Mouse (Mus musculus): ENCODE measurements around the gene Ralgapa2. TPM values are rescaled to one million over a fixed set of nuclear protein-coding genes. Genes with fewer than 3 reads are reported as not detected.

The Ralgapa2 gene
- polyA plus RNA-seq, 1 experiment: 26.6 TPM

GRCm38 (mm10) chr2:146477491-146477890, 34.7 kb downstream of the Ralgapa2 start:
- TF ChIP-seq EP300 (IDR thresholded peaks at IDR 0.05; ENCODE audit: insufficient read depth, low read depth, low read length) (no peak), CTCF (IDR thresholded peaks at IDR 0.05; ENCODE audit: low read depth, low read length) (no peak), POLR2A (IDR thresholded peaks at IDR 0.05; ENCODE audit: insufficient read depth, low read length) (no peak)
- Histone ChIP-seq H3K9ac (ENCODE audit: low read depth, poor library complexity, severe bottlenecking) (no peak overlapping the region), H3K4me3 (ENCODE audit: low read depth, low read length) (no peak overlapping the region), H3K27me3 (ENCODE audit: control insufficient read depth, insufficient read depth, low read length, poor library complexity, severe bottlenecking) (no peaks in the 10 kb centered on the region), H3K36me3 (ENCODE audit: control insufficient read depth, insufficient read depth, low read length, poor library complexity, severe bottlenecking) (no peaks in the 10 kb centered on the region; the same call in 1 of the 2 replicates), H3K9me3 (replicated peaks; ENCODE audit: control insufficient read depth, insufficient read depth, low read length, poor library complexity, severe bottlenecking) (no peaks in the 10 kb centered on the region), H3K27ac (ENCODE audit: insufficient read depth, low read length) (no peak overlapping the region), H3K4me1 (ENCODE audit: control insufficient read depth, insufficient read depth, low read length) (no peaks in the 10 kb centered on the region)

GRCm38 (mm10) chr2:146476428-146476972, 35.6 kb downstream of the Ralgapa2 start:
- no peaks in the 10 kb centered on the region; the same call in 1 of the 2 replicates for H3K36me3 ChIP-seq (ENCODE audit: control insufficient read depth, insufficient read depth, low read length, poor library complexity, severe bottlenecking)
- H3K27me3 ChIP-seq (ENCODE audit: control insufficient read depth, insufficient read depth, low read length, poor library complexity, severe bottlenecking): no peaks in the 10 kb centered on the region
- H3K27ac ChIP-seq (ENCODE audit: insufficient read depth, low read length): no peak overlapping the region
- no peak for TF ChIP-seq EP300 (IDR thresholded peaks at IDR 0.05; ENCODE audit: insufficient read depth, low read depth, low read length)
- no peaks in the 10 kb centered on the region for H3K9me3 ChIP-seq (replicated peaks; ENCODE audit: control insufficient read depth, insufficient read depth, low read length, poor library complexity, severe bottlenecking)
- H3K4me3 ChIP-seq (ENCODE audit: low read depth, low read length): no peak overlapping the region
- H3K9ac ChIP-seq (ENCODE audit: low read depth, poor library complexity, severe bottlenecking): no peak overlapping the region
- no peaks in the 10 kb centered on the region for H3K4me1 ChIP-seq (ENCODE audit: control insufficient read depth, insufficient read depth, low read length)

GRCm38 (mm10) chr2:146476001-146476400, 36.1 kb downstream of the Ralgapa2 start:
- no peak for TF ChIP-seq POLR2A (IDR thresholded peaks at IDR 0.05; ENCODE audit: insufficient read depth, low read length)
- no peak for TF ChIP-seq CTCF (IDR thresholded peaks at IDR 0.05; ENCODE audit: low read depth, low read length)
- TF ChIP-seq EP300 (IDR thresholded peaks at IDR 0.05; ENCODE audit: insufficient read depth, low read depth, low read length): no peak
- Histone ChIP-seq H3K9me3 (replicated peaks; ENCODE audit: control insufficient read depth, insufficient read depth, low read length, poor library complexity, severe bottlenecking) (no peaks in the 10 kb centered on the region), H3K9ac (ENCODE audit: low read depth, poor library complexity, severe bottlenecking) (no peak overlapping the region), H3K27ac (ENCODE audit: insufficient read depth, low read length) (no peak overlapping the region), H3K27me3 (ENCODE audit: control insufficient read depth, insufficient read depth, low read length, poor library complexity, severe bottlenecking) (no peaks in the 10 kb centered on the region), H3K36me3 (ENCODE audit: control insufficient read depth, insufficient read depth, low read length, poor library complexity, severe bottlenecking) (no peaks in the 10 kb centered on the region; the same call in 1 of the 2 replicates), H3K4me1 (ENCODE audit: control insufficient read depth, insufficient read depth, low read length) (no peaks in the 10 kb centered on the region), H3K4me3 (ENCODE audit: low read depth, low read length) (no peak overlapping the region)

GRCm38 (mm10) chr2:146470947-146471346, 41.2 kb downstream of the Ralgapa2 start:
- H3K9me3 ChIP-seq (replicated peaks; ENCODE audit: control insufficient read depth, insufficient read depth, low read length, poor library complexity, severe bottlenecking): no peaks in the 10 kb centered on the region
- no peak overlapping the region for H3K4me3 ChIP-seq (ENCODE audit: low read depth, low read length)
- no peaks in the 10 kb centered on the region for H3K4me1 ChIP-seq (ENCODE audit: control insufficient read depth, insufficient read depth, low read length)
- H3K36me3 ChIP-seq (ENCODE audit: control insufficient read depth, insufficient read depth, low read length, poor library complexity, severe bottlenecking): no peaks in the 10 kb centered on the region
- H3K27me3 ChIP-seq (ENCODE audit: control insufficient read depth, insufficient read depth, low read length, poor library complexity, severe bottlenecking): no peaks in the 10 kb centered on the region
- H3K9ac ChIP-seq (ENCODE audit: low read depth, poor library complexity, severe bottlenecking): no peak overlapping the region
- no peak overlapping the region for H3K27ac ChIP-seq (ENCODE audit: insufficient read depth, low read length)
- no peak for TF ChIP-seq POLR2A (IDR thresholded peaks at IDR 0.05; ENCODE audit: insufficient read depth, low read length)

GRCm38 (mm10) chr2:146469707-146470420, 42.3 kb downstream of the Ralgapa2 start:
- TF ChIP-seq CTCF (IDR thresholded peaks at IDR 0.05; ENCODE audit: low read depth, low read length) (no peak), POLR2A (IDR thresholded peaks at IDR 0.05; ENCODE audit: insufficient read depth, low read length) (no peak), EP300 (IDR thresholded peaks at IDR 0.05; ENCODE audit: insufficient read depth, low read depth, low read length) (no peak)
- Histone ChIP-seq H3K4me1 (ENCODE audit: control insufficient read depth, insufficient read depth, low read length) (peaks cover 3% of the 10 kb centered on the region), H3K4me3 (ENCODE audit: low read depth, low read length) (no peak overlapping the region), H3K27me3 (ENCODE audit: control insufficient read depth, insufficient read depth, low read length, poor library complexity, severe bottlenecking) (no peaks in the 10 kb centered on the region), H3K36me3 (ENCODE audit: control insufficient read depth, insufficient read depth, low read length, poor library complexity, severe bottlenecking) (no peaks in the 10 kb centered on the region), H3K27ac (ENCODE audit: insufficient read depth, low read length) (no peak overlapping the region), H3K9ac (ENCODE audit: low read depth, poor library complexity, severe bottlenecking) (no peak overlapping the region), H3K9me3 (replicated peaks; ENCODE audit: control insufficient read depth, insufficient read depth, low read length, poor library complexity, severe bottlenecking) (no peaks in the 10 kb centered on the region)

- no peak for TF ChIP-seq POLR2A (IDR thresholded peaks at IDR 0.05; ENCODE audit: insufficient read depth, low read length)
- no peak for TF ChIP-seq EP300 (IDR thresholded peaks at IDR 0.05; ENCODE audit: insufficient read depth, low read depth, low read length)
- no peak for TF ChIP-seq CTCF (IDR thresholded peaks at IDR 0.05; ENCODE audit: low read depth, low read length)
- H3K27ac ChIP-seq (ENCODE audit: insufficient read depth, low read length): no peak overlapping the region
- no peak overlapping the region for H3K9ac ChIP-seq (ENCODE audit: low read depth, poor library complexity, severe bottlenecking)
- H3K4me1 ChIP-seq (ENCODE audit: control insufficient read depth, insufficient read depth, low read length): peaks cover 3% of the 10 kb centered on the region
- H3K27me3 ChIP-seq (ENCODE audit: control insufficient read depth, insufficient read depth, low read length, poor library complexity, severe bottlenecking): no peaks in the 10 kb centered on the region
- H3K4me3 ChIP-seq (ENCODE audit: low read depth, low read length): no peak overlapping the region
- H3K36me3 ChIP-seq (ENCODE audit: control insufficient read depth, insufficient read depth, low read length, poor library complexity, severe bottlenecking): no peaks in the 10 kb centered on the region
- H3K9me3 ChIP-seq (replicated peaks; ENCODE audit: control insufficient read depth, insufficient read depth, low read length, poor library complexity, severe bottlenecking): no peaks in the 10 kb centered on the region
Observed at GRCm38 (mm10) chr2:146468898-146469297, 43.2 kb downstream of the Ralgapa2 start.

Measured in ES-Bruce4 (cell line).